ENCODE assay signal across 8 mouse cellular contexts in genomic region chr4:120924554-120925299, GRCm38 (mm10). TPM values are rescaled to one million over a fixed set of nuclear protein-coding genes. Genes with fewer than 3 reads are reported as not detected.
DNase-seq lines count a peak whose midpoint lies in the region; ATAC-seq and TF ChIP-seq lines count a peak whose summit lies in the region.

Exo5 (minus strand) TSS chr4:120925017.

- under 1% methylated on average over 33 of the region's 33 CpGs for WGBS in hindbrain, embryonic 10.5 days
- under 1% methylated on average over 33 of the region's 33 CpGs for WGBS in lung, postnatal 0 days

- H3K4me2 ChIP-seq in lung, postnatal 0 days (replicated peaks; ENCODE audit: low read depth, low read length): peak within 1 kb of the TSS; percentile 57

- ATAC-seq in frontal cortex, adult (ENCODE audit: low TSS enrichment): peak; percentile 97
- ATAC-seq in lung, postnatal 0 days: peak; percentile 100

- peak; percentile 82 for TF ChIP-seq EP300 in lung, postnatal 0 days (IDR thresholded peaks at IDR 0.05)

- peak within 1 kb of the TSS; percentile 72 for H3K9ac ChIP-seq in lung, postnatal 0 days (replicated peaks; ENCODE audit: low read depth)

- peak within 1 kb of the TSS; percentile 94 for H3K27ac ChIP-seq in hindbrain, embryonic 10.5 days
- H3K27ac ChIP-seq in lung, postnatal 0 days (ENCODE audit: low read length): peak within 1 kb of the TSS; percentile 93

- H3K4me3 ChIP-seq in hindbrain, embryonic 10.5 days: peak within 1 kb of the TSS; percentile 63
- H3K4me3 ChIP-seq in lung, postnatal 0 days (ENCODE audit: low read depth, low read length): peak within 1 kb of the TSS; percentile 50

- TF ChIP-seq CTCF in lung, postnatal 0 days (IDR thresholded peaks at IDR 0.05): no peak

- peaks cover 13% of the 10 kb centered on the region; the same call in 1 of the 2 replicates for H3K9me3 ChIP-seq in hindbrain, embryonic 10.5 days
- H3K9me3 ChIP-seq in lung, postnatal 0 days (ENCODE audit: low read length): no peaks in the 10 kb centered on the region

- H3K36me3 ChIP-seq in hindbrain, embryonic 10.5 days: peaks cover 37% of the 10 kb centered on the region
- 0 out of 2 replicates have a peak, but pooled peaks cover 3% of the 10 kb centered on the region for H3K36me3 ChIP-seq in lung, postnatal 0 days (ENCODE audit: insufficient read depth, low read length)

- no peaks in the 10 kb centered on the region for H3K27me3 ChIP-seq in hindbrain, embryonic 10.5 days (ENCODE audit: insufficient read depth, poor library complexity, severe bottlenecking)
- no peaks in the 10 kb centered on the region for H3K27me3 ChIP-seq in lung, postnatal 0 days (replicated peaks; ENCODE audit: insufficient read depth, low read length)

- peak; percentile 86 for DNase-seq in MEL-GATA-1-ER (ENCODE audit: extremely low read depth, low read depth)
- DNase-seq in cerebellum, adult 9-10 months: peak; percentile 79
- peak; percentile 95 for DNase-seq in hindbrain, embryonic 10.5 days (ENCODE audit: low spot score)
- DNase-seq in layer of hippocampus, adult 9-11 months: peak; percentile 93
- peak; percentile 96 for DNase-seq in lung, postnatal 0 days (ENCODE audit: low spot score)
- DNase-seq in ovary, postnatal 14 days (ENCODE audit: low spot score): peak; percentile 84
- DNase-seq in thymus, postnatal 14 days: peak; percentile 96

- peaks cover 18% of the 10 kb centered on the region; the same call in 1 of the 2 replicates for H3K4me1 ChIP-seq in hindbrain, embryonic 10.5 days (replicated peaks)
- H3K4me1 ChIP-seq in lung, postnatal 0 days (ENCODE audit: insufficient read depth, low read depth, low read length): peaks cover 3% of the 10 kb centered on the region; the same call in 1 of the 2 replicates

RNA-seq across cellular contexts. Expression of gene Exo5, which starts in this region (rescaled TPM):
- 32.3 and 34.8 TPM in 2 replicates for polyA plus RNA-seq in hindbrain, embryonic 10.5 days (2016; fragmentation: Nextera tagmentation; extraction: Ambion mirVana)
- 12.6 and 13.1 TPM in 2 replicates for polyA plus RNA-seq in lung, postnatal 0 days (2015; fragmentation: Nextera tagmentation; extraction: Ambion mirVana)

Comparison
In these comparisons a context has a peak if more than half of its experiments do, and no peak if none do; other contexts are left out.
1. Peak in every context shown above with its lines: DNase-seq, ATAC-seq, H3K4me3 ChIP-seq and H3K27ac ChIP-seq.